Mouse (Mus musculus): ENCODE data around the gene Tsen15. TPM values are rescaled to one million over a fixed set of nuclear protein-coding genes. Genes with fewer than 3 reads are reported as not detected.

The Tsen15 gene
- total and polyA plus RNA-seq, 3 experiments, result 23.1 to 65.9 (median 40.9) TPM

DNA sequence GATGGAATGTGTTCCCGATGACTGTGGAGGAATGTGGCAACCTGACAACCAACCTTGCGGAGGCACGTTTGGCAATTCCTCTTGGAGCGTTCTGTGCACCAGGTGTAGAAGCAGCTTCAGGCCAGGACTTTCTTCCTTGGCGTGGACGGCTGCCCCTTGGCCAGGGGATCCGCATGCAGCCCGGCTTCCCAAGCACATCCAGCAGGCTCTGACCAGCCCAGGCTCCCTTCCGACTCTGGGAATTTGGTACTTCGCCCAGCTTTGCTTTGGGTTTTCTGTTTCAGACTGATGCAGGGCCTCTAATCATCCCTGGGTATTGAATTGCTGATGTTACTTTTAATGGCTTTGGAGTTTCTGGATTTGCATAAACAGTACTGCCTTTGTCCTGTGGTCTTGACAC is 28.0 kb upstream of the Tsen15 start:
- Histone ChIP-seq H3K27ac (ENCODE audit: insufficient read depth, low read depth) (no peak overlapping the region), H3K27me3 (replicated peaks) (no peaks in the 10 kb centered on the region), H3K36me3 (replicated peaks in 1 of 2; ENCODE audit: control insufficient read depth in 1 of 2, insufficient read depth in 1 of 2, low read length in 1 of 2) (no peaks in the 10 kb centered on the region), H3K4me1 (ENCODE audit: control insufficient read depth in 1 of 2, insufficient read depth in 2 of 2) (no peaks in the 10 kb centered on the region), H3K9ac (ENCODE audit: insufficient read depth, low read depth) (no peak overlapping the region), H3K4me2 (ENCODE audit: insufficient read depth, low read depth, poor library complexity, severe bottlenecking) (no peak overlapping the region), H3K4me3 (replicated peaks in 1 of 3; ENCODE audit: low read depth in 2 of 3, low read length in 2 of 3, poor library complexity in 1 of 3) (no peak overlapping the region), H3K79me2 (replicated peaks; ENCODE audit: control insufficient read depth, extremely low read depth, insufficient read depth, poor library complexity, severe bottlenecking) (no peaks in the 10 kb centered on the region), H3K9me3 (replicated peaks; ENCODE audit: low read length) (peaks cover 9% of the 10 kb centered on the region)
- in situ Hi-C loops (cut with MboI; ENCODE audit: low pct_ligation_motif_present, low pct_unique_long_range_greater_than_20kb, low sequenced_read_pairs) (no loop called here), dilution Hi-C loops (cut with MboI; ENCODE audit: extremely low pct_ligation_motif_present, extremely low pct_unique_long_range_greater_than_20kb, low sequenced_read_pairs) (no loop called here)
- TF ChIP-seq NRF1 (IDR thresholded peaks at IDR 0.05; ENCODE audit: low read depth, low read length) (no peak), MAX (IDR thresholded peaks at IDR 0.05; ENCODE audit: low read length) (no peak), KAT2A (IDR thresholded peaks at IDR 0.05; ENCODE audit: insufficient replicate concordance, low read length) (no peak), RCOR1 (conservative IDR thresholded peaks at IDR 0.05; ENCODE audit: low read depth, low read length) (no peak), RAD21 (IDR thresholded peaks at IDR 0.05; ENCODE audit: low read depth, low read length) (no peak)
- DNase-seq (ENCODE audit: extremely low read depth), result no peak

DNA sequence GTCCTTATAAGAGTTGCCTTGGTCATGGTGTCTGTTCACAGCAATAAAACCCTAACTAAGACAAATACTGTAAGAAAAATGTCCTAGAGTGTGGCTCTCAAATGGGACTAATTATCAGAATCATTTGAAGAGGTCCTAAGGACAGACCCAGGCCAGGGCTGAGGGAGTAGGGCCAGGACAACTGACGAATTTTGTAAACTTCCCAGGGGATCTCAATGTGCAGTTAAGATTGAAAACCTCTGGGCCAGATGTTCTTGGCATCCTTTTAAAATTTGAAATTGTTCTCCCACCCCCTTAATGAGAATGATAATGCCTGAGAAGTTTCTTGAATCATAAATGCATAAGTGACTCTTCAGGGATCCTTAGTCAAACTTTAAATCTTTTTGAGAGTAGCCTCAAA is 27.5 kb upstream of the Tsen15 start:
- dilution Hi-C loops (cut with MboI; ENCODE audit: extremely low pct_ligation_motif_present, extremely low pct_unique_long_range_greater_than_20kb, low sequenced_read_pairs), result no loop called here
- H3K79me2 ChIP-seq (replicated peaks; ENCODE audit: control insufficient read depth, extremely low read depth, insufficient read depth, poor library complexity, severe bottlenecking), result no peaks in the 10 kb centered on the region
- H3K4me3 ChIP-seq (replicated peaks in 1 of 3; ENCODE audit: low read depth in 2 of 3, low read length in 2 of 3, poor library complexity in 1 of 3), result no peak overlapping the region
- H3K9ac ChIP-seq (ENCODE audit: insufficient read depth, low read depth), result no peak overlapping the region
- no peaks in the 10 kb centered on the region for H3K4me1 ChIP-seq (ENCODE audit: control insufficient read depth in 1 of 2, insufficient read depth in 2 of 2)
- TF ChIP-seq E2F4 (IDR thresholded peaks at IDR 0.05; ENCODE audit: insufficient replicate concordance, low read depth, low read length), result no peak
- no peak for TF ChIP-seq NRF1 (IDR thresholded peaks at IDR 0.05; ENCODE audit: low read depth, low read length)
- no peak for TF ChIP-seq USF2 (conservative IDR thresholded peaks at IDR 0.05; ENCODE audit: low read depth, low read length)
- TF ChIP-seq TCF12 (IDR thresholded peaks at IDR 0.05; ENCODE audit: low read depth, low read length), result no peak
- no peak for TF ChIP-seq PAX5 (IDR thresholded peaks at IDR 0.05; ENCODE audit: low read length)
- TF ChIP-seq IRF4 (IDR thresholded peaks at IDR 0.05; ENCODE audit: low read depth, low read length), result no peak
- TF ChIP-seq POLR2AphosphoS2 (IDR thresholded peaks at IDR 0.05; ENCODE audit: low read depth, low read length), result no peak
- no peak for TF ChIP-seq TBP (conservative IDR thresholded peaks at IDR 0.05; ENCODE audit: low read depth, low read length)
- no peak for TF ChIP-seq ZMIZ1 (IDR thresholded peaks at IDR 0.05; ENCODE audit: low read depth, low read length)
- H3K4me2 ChIP-seq (ENCODE audit: insufficient read depth, low read depth, poor library complexity, severe bottlenecking), result no peak overlapping the region
- H3K36me3 ChIP-seq (replicated peaks in 1 of 2; ENCODE audit: control insufficient read depth in 1 of 2, insufficient read depth in 1 of 2, low read length in 1 of 2), result no peaks in the 10 kb centered on the region
- no peak for DNase-seq (ENCODE audit: extremely low read depth)
- no peaks in the 10 kb centered on the region for H3K27me3 ChIP-seq (replicated peaks)
- in situ Hi-C loops (cut with MboI; ENCODE audit: low pct_ligation_motif_present, low pct_unique_long_range_greater_than_20kb, low sequenced_read_pairs), result no loop called here
- no peak overlapping the region for H3K27ac ChIP-seq (ENCODE audit: insufficient read depth, low read depth)
- peaks cover 9% of the 10 kb centered on the region for H3K9me3 ChIP-seq (replicated peaks; ENCODE audit: low read length)

DNA sequence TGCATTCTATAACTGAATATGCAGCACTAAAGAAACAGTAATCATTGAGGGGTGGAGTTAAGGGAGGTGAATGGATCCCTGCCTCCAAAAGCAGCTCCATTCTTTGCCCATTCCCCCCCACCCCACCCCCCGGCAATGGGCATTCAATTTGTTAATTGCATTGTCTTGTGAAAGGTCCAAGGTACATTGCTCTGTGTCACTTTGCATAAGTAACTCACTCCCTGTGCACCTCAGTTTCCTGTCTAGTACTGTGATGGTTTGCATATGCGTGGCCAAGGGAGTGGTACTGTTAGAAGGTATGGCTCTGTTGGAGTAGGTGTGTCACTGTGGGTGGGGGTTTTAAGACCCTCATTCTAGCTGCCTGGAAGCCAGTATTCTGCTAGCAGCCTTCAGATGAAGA is 26.6 kb upstream of the Tsen15 start:
- Histone ChIP-seq H3K27me3 (replicated peaks) (no peaks in the 10 kb centered on the region), H3K4me3 (replicated peaks in 1 of 3; ENCODE audit: low read depth in 2 of 3, low read length in 2 of 3, poor library complexity in 1 of 3) (no peak overlapping the region), H3K27ac (ENCODE audit: insufficient read depth, low read depth) (no peak overlapping the region), H3K4me2 (ENCODE audit: insufficient read depth, low read depth, poor library complexity, severe bottlenecking) (no peak overlapping the region), H3K4me1 (ENCODE audit: control insufficient read depth in 1 of 2, insufficient read depth in 2 of 2) (no peaks in the 10 kb centered on the region), H3K79me2 (replicated peaks; ENCODE audit: control insufficient read depth, extremely low read depth, insufficient read depth, poor library complexity, severe bottlenecking) (no peaks in the 10 kb centered on the region), H3K36me3 (replicated peaks in 1 of 2; ENCODE audit: control insufficient read depth in 1 of 2, insufficient read depth in 1 of 2, low read length in 1 of 2) (no peaks in the 10 kb centered on the region), H3K9me3 (replicated peaks; ENCODE audit: low read length) (peaks cover 9% of the 10 kb centered on the region), H3K9ac (ENCODE audit: insufficient read depth, low read depth) (no peak overlapping the region)
- TF ChIP-seq ELF1 (IDR thresholded peaks at IDR 0.05; ENCODE audit: low read depth, low read length) (no peak), NRF1 (IDR thresholded peaks at IDR 0.05; ENCODE audit: low read depth, low read length) (no peak), SIN3A (IDR thresholded peaks at IDR 0.05; ENCODE audit: low read length) (no peak), ZKSCAN1 (IDR thresholded peaks at IDR 0.05; ENCODE audit: borderline replicate concordance, low read depth, low read length) (no peak), E2F4 (IDR thresholded peaks at IDR 0.05; ENCODE audit: insufficient replicate concordance, low read depth, low read length) (no peak), HCFC1 (IDR thresholded peaks at IDR 0.05; ENCODE audit: low read depth, low read length) (no peak)
- dilution Hi-C loops (cut with MboI; ENCODE audit: extremely low pct_ligation_motif_present, extremely low pct_unique_long_range_greater_than_20kb, low sequenced_read_pairs), result no loop called here
- in situ Hi-C loops (cut with MboI; ENCODE audit: low pct_ligation_motif_present, low pct_unique_long_range_greater_than_20kb, low sequenced_read_pairs), result no loop called here
- DNase-seq (ENCODE audit: extremely low read depth), result no peak
